Mouse (Mus musculus) ES-Bruce4 (cell line): Measurements from ENCODE around the gene Clec1a.

ENCODE experiments used
- CTCF ChIP-seq: IDR thresholded peaks from one replicate; pipeline ENCODE4 v1.8.1; 2011; ENCODE audit warnings: low read depth, low read length
- POLR2A ChIP-seq: IDR thresholded peaks from one replicate; pipeline ENCODE4 v1.8.1; 2011; ENCODE audit warnings: low read length; ENCODE audit not compliant: insufficient read depth

DNA sequence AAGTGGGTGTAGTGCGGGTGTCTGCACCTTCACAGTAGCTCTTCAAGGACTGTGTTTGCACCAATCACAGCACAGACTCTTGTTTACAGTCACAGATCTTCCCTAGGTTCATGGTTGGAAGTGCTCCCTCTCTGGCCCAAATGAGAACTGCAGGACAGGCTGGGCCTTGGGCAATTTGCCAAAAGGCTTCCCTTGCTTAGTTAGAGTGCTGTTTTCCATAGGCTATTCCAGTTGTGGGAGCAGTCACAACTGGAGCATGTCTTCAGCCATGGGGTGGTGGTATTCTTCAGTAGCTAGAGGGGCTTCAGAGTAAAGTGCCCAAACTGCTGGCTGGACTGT is 28.1 kb downstream of the Clec1a start:
- peak; percentile 60 for TF ChIP-seq CTCF
- TF ChIP-seq POLR2A, result no peak
